Mouse (Mus musculus): ENCODE data around the gene Gse1. TPM values are rescaled to one million over a fixed set of nuclear protein-coding genes. Genes with fewer than 3 reads are reported as not detected.
A peak's percentile ranks its signal among the peaks of the same experiment; 100 is the strongest.

Gene Gse1
- total and polyA plus RNA-seq, 3 experiments, result 23.6 to 128 (median 66.9) TPM

- Histone ChIP-seq H3K36me3 (ENCODE audit: control insufficient read depth in 1 of 2, insufficient read depth in 2 of 2, low read length in 2 of 2) (peaks cover 0 to 2% of the 10 kb centered on the region in 2 experiments; a peak in 2 of 4 replicates), H3K27me3 (ENCODE audit: control insufficient read depth in 1 of 2, insufficient read depth in 2 of 2, low read length in 2 of 2) (no peaks in the 10 kb centered on the region), H3K4me3 (ENCODE audit: control insufficient read depth in 1 of 2, insufficient read depth in 1 of 2, low read depth in 2 of 2, low read length in 2 of 2) (no peak overlapping the region), H3K27ac (ENCODE audit: control insufficient read depth, low read depth, low read length) (no peak overlapping the region), H3K4me1 (ENCODE audit: control insufficient read depth in 1 of 2, insufficient read depth in 2 of 2, low read length in 2 of 2) (peaks cover 10 to 32% of the 10 kb centered on the region in 2 experiments), H3K9ac (ENCODE audit: control insufficient read depth, low read depth, low read length, poor library complexity, severe bottlenecking) (no peak overlapping the region), H3K9me3 (replicated peaks; ENCODE audit: insufficient read depth, low read length) (no peaks in the 10 kb centered on the region), H3K79me2 (ENCODE audit: control insufficient read depth, insufficient read depth, low read length, poor library complexity) (no peaks in the 10 kb centered on the region)
- DNase-seq (ENCODE audit: low read depth, low spot score), result no peak
- TF ChIP-seq USF1 (IDR thresholded peaks at IDR 0.05; ENCODE audit: low read depth, low read length) (no peak), SIN3A (IDR thresholded peaks at IDR 0.05; ENCODE audit: low read length) (no peak), MXI1 (IDR thresholded peaks at IDR 0.05; ENCODE audit: low read depth, low read length) (no peak), ETS1 (IDR thresholded peaks at IDR 0.05; ENCODE audit: low read depth, low read length) (no peak)
Observed at GRCm38 (mm10) chr8:120421638-120422037, 193.4 kb downstream of the Gse1 start.

DNA sequence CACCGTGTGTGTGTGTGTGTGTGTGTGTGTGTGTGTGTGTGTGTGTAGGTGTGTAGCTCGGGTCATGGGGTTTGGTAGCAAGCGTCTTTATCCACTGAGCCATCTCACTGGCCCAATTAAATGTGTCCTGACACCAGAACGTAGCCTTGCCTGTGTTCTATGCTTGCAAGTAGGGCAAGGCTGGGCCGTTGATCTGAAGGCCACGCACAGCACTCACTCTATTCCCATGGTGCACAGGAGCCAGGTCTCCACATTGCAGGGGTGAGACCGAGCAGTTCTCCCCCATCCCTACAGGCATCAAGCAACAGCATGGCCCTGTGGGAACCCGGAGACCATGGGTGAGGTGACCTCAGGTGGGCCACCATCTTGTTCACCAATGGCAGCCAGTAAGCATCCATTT is 194.0 kb downstream of the Gse1 start:
- no peak for DNase-seq (ENCODE audit: low read depth, low spot score)
- no peak for TF ChIP-seq POLR2AphosphoS5 (IDR thresholded peaks at IDR 0.05; ENCODE audit: borderline replicate concordance, low read depth, low read length)
- Histone ChIP-seq H3K27ac (ENCODE audit: control insufficient read depth, low read depth, low read length) (no peak overlapping the region), H3K9me3 (replicated peaks; ENCODE audit: insufficient read depth, low read length) (no peaks in the 10 kb centered on the region), H3K79me2 (ENCODE audit: control insufficient read depth, insufficient read depth, low read length, poor library complexity) (no peaks in the 10 kb centered on the region), H3K27me3 (ENCODE audit: control insufficient read depth in 1 of 2, insufficient read depth in 2 of 2, low read length in 2 of 2) (no peaks in the 10 kb centered on the region), H3K4me3 (ENCODE audit: control insufficient read depth in 1 of 2, insufficient read depth in 1 of 2, low read depth in 2 of 2, low read length in 2 of 2) (no peak overlapping the region), H3K36me3 (ENCODE audit: control insufficient read depth in 1 of 2, insufficient read depth in 2 of 2, low read length in 2 of 2) (peaks cover 0 to 7% of the 10 kb centered on the region in 2 experiments; a peak in 2 of 4 replicates), H3K4me1 (ENCODE audit: control insufficient read depth in 1 of 2, insufficient read depth in 2 of 2, low read length in 2 of 2) (peaks cover 10 to 38% of the 10 kb centered on the region in 2 experiments), H3K9ac (ENCODE audit: control insufficient read depth, low read depth, low read length, poor library complexity, severe bottlenecking) (no peak overlapping the region)

- DNase-seq (ENCODE audit: low read depth, low spot score), result peak; percentile 37
- peaks cover 0 to 10% of the 10 kb centered on the region in 2 experiments; a peak in 2 of 4 replicates for H3K36me3 ChIP-seq (ENCODE audit: control insufficient read depth in 1 of 2, insufficient read depth in 2 of 2, low read length in 2 of 2)
- no peaks in the 10 kb centered on the region for H3K27me3 ChIP-seq (ENCODE audit: control insufficient read depth in 1 of 2, insufficient read depth in 2 of 2, low read length in 2 of 2)
- peaks cover 13 to 48% of the 10 kb centered on the region in 2 experiments for H3K4me1 ChIP-seq (ENCODE audit: control insufficient read depth in 1 of 2, insufficient read depth in 2 of 2, low read length in 2 of 2)
- H3K79me2 ChIP-seq (ENCODE audit: control insufficient read depth, insufficient read depth, low read length, poor library complexity), result no peaks in the 10 kb centered on the region
- H3K4me3 ChIP-seq (ENCODE audit: control insufficient read depth in 1 of 2, insufficient read depth in 1 of 2, low read depth in 2 of 2, low read length in 2 of 2), result no peak overlapping the region
- H3K9me3 ChIP-seq (replicated peaks; ENCODE audit: insufficient read depth, low read length), result no peaks in the 10 kb centered on the region
- no peak overlapping the region for H3K27ac ChIP-seq (ENCODE audit: control insufficient read depth, low read depth, low read length)
- H3K9ac ChIP-seq (ENCODE audit: control insufficient read depth, low read depth, low read length, poor library complexity, severe bottlenecking), result no peak overlapping the region
- TF ChIP-seq ELF1 (IDR thresholded peaks at IDR 0.05; ENCODE audit: low read depth, low read length) (no peak), NRF1 (IDR thresholded peaks at IDR 0.05; ENCODE audit: insufficient read depth, low read depth, low read length, poor library complexity, severe bottlenecking) (no peak), UBTF (IDR thresholded peaks at IDR 0.05; ENCODE audit: borderline replicate concordance, insufficient read depth, low read depth, low read length) (no peak), MAX (IDR thresholded peaks at IDR 0.05; ENCODE audit: low read length) (no peak)
Observed at GRCm38 (mm10) chr8:120423576-120423975, 195.3 kb downstream of the Gse1 start.

Measured in MEL (cell line).